Mouse (Mus musculus): ENCODE data around the gene Fam114a1. TPM values are rescaled to one million over a fixed set of nuclear protein-coding genes. Genes with fewer than 3 reads are reported as not detected.

The Fam114a1 gene
- total and polyA plus RNA-seq, 3 experiments: 10.7 to 16.7 (median 13.3) TPM

- H3K27me3 ChIP-seq (ENCODE audit: control insufficient read depth, insufficient read depth, low read length): no peaks in the 10 kb centered on the region
- no peaks in the 10 kb centered on the region; the same call in 1 of the 2 replicates for H3K4me1 ChIP-seq (ENCODE audit: control insufficient read depth, insufficient read depth, low read length)
- TF ChIP-seq POLR2A (IDR thresholded peaks at IDR 0.05; ENCODE audit: insufficient read depth, low read depth, low read length): no peak
- no peak for TF ChIP-seq CTCF (IDR thresholded peaks at IDR 0.05)
- TF ChIP-seq EP300 (IDR thresholded peaks at IDR 0.05; ENCODE audit: insufficient read depth, low read depth, low read length): no peak
- H3K79me2 ChIP-seq (replicated peaks; ENCODE audit: control insufficient read depth, insufficient read depth, low read length): no peaks in the 10 kb centered on the region
- intact Hi-C loops (cut with DNase I): no loop called here
- H3K36me3 ChIP-seq (ENCODE audit: control insufficient read depth, insufficient read depth, low read length): no peaks in the 10 kb centered on the region
- 67% methylated on average over 12 of the region's 12 CpGs for WGBS
- H3K27ac ChIP-seq: no peak overlapping the region
- H3K9ac ChIP-seq (ENCODE audit: low read depth, low read length): no peak overlapping the region
- DNase-seq: no peak
- no peak overlapping the region for H3K4me3 ChIP-seq
Observed at GRCm38 (mm10) chr5:65047285-65047855, 77.5 kb downstream of the Fam114a1 start.

- intact Hi-C loops (cut with DNase I): no loop called here
- no peak overlapping the region for H3K9ac ChIP-seq (ENCODE audit: low read depth, low read length)
- H3K27ac ChIP-seq: no peak overlapping the region
- H3K4me1 ChIP-seq (ENCODE audit: control insufficient read depth, insufficient read depth, low read length): no peaks in the 10 kb centered on the region; the same call in 1 of the 2 replicates
- 87% methylated on average over 5 of the region's 5 CpGs for WGBS
- TF ChIP-seq POLR2A (IDR thresholded peaks at IDR 0.05; ENCODE audit: insufficient read depth, low read depth, low read length) (no peak), CTCF (IDR thresholded peaks at IDR 0.05) (no peak), EP300 (IDR thresholded peaks at IDR 0.05; ENCODE audit: insufficient read depth, low read depth, low read length) (no peak)
- DNase-seq: no peak
- no peaks in the 10 kb centered on the region for H3K27me3 ChIP-seq (ENCODE audit: control insufficient read depth, insufficient read depth, low read length)
- no peak overlapping the region for H3K4me3 ChIP-seq
- no peaks in the 10 kb centered on the region for H3K36me3 ChIP-seq (ENCODE audit: control insufficient read depth, insufficient read depth, low read length)
- no peaks in the 10 kb centered on the region for H3K79me2 ChIP-seq (replicated peaks; ENCODE audit: control insufficient read depth, insufficient read depth, low read length)
Observed at GRCm38 (mm10) chr5:65049880-65050279, 80.0 kb downstream of the Fam114a1 start.

- no peaks in the 10 kb centered on the region for H3K36me3 ChIP-seq (ENCODE audit: control insufficient read depth, insufficient read depth, low read length)
- no peak overlapping the region for H3K9ac ChIP-seq (ENCODE audit: low read depth, low read length)
- no peaks in the 10 kb centered on the region; the same call in 1 of the 2 replicates for H3K4me1 ChIP-seq (ENCODE audit: control insufficient read depth, insufficient read depth, low read length)
- TF ChIP-seq EP300 (IDR thresholded peaks at IDR 0.05; ENCODE audit: insufficient read depth, low read depth, low read length) (no peak), CTCF (IDR thresholded peaks at IDR 0.05) (no peak), POLR2A (IDR thresholded peaks at IDR 0.05; ENCODE audit: insufficient read depth, low read depth, low read length) (no peak)
- H3K27ac ChIP-seq: no peak overlapping the region
- H3K27me3 ChIP-seq (ENCODE audit: control insufficient read depth, insufficient read depth, low read length): no peaks in the 10 kb centered on the region
- H3K79me2 ChIP-seq (replicated peaks; ENCODE audit: control insufficient read depth, insufficient read depth, low read length): no peaks in the 10 kb centered on the region
- no peak overlapping the region for H3K4me3 ChIP-seq
- 79% methylated on average over 3 of the region's 3 CpGs for WGBS
- intact Hi-C loops (cut with DNase I): no loop called here
- DNase-seq: no peak
Observed at GRCm38 (mm10) chr5:65051513-65051912, 81.6 kb downstream of the Fam114a1 start.

- intact Hi-C loops (cut with DNase I): no loop called here
- WGBS: 94% methylated on average over 6 of the region's 6 CpGs
- no peak for DNase-seq
- Histone ChIP-seq H3K4me3 (no peak overlapping the region), H3K4me1 (ENCODE audit: control insufficient read depth, insufficient read depth, low read length) (no peaks in the 10 kb centered on the region; the same call in 1 of the 2 replicates), H3K9ac (ENCODE audit: low read depth, low read length) (no peak overlapping the region), H3K36me3 (ENCODE audit: control insufficient read depth, insufficient read depth, low read length) (no peaks in the 10 kb centered on the region), H3K27ac (no peak overlapping the region), H3K79me2 (replicated peaks; ENCODE audit: control insufficient read depth, insufficient read depth, low read length) (no peaks in the 10 kb centered on the region), H3K27me3 (ENCODE audit: control insufficient read depth, insufficient read depth, low read length) (no peaks in the 10 kb centered on the region)
- TF ChIP-seq EP300 (IDR thresholded peaks at IDR 0.05; ENCODE audit: insufficient read depth, low read depth, low read length): no peak
- TF ChIP-seq POLR2A (IDR thresholded peaks at IDR 0.05; ENCODE audit: insufficient read depth, low read depth, low read length): no peak
- no peak for TF ChIP-seq CTCF (IDR thresholded peaks at IDR 0.05)
Observed at GRCm38 (mm10) chr5:65057596-65057995, 87.7 kb downstream of the Fam114a1 start.

- Histone ChIP-seq H3K9ac (ENCODE audit: low read depth, low read length) (no peak overlapping the region), H3K27me3 (ENCODE audit: control insufficient read depth, insufficient read depth, low read length) (no peaks in the 10 kb centered on the region), H3K27ac (no peak overlapping the region), H3K36me3 (ENCODE audit: control insufficient read depth, insufficient read depth, low read length) (no peaks in the 10 kb centered on the region), H3K79me2 (replicated peaks; ENCODE audit: control insufficient read depth, insufficient read depth, low read length) (no peaks in the 10 kb centered on the region), H3K4me3 (no peak overlapping the region), H3K4me1 (ENCODE audit: control insufficient read depth, insufficient read depth, low read length) (no peaks in the 10 kb centered on the region; the same call in 1 of the 2 replicates)
- TF ChIP-seq POLR2A (IDR thresholded peaks at IDR 0.05; ENCODE audit: insufficient read depth, low read depth, low read length): no peak
- TF ChIP-seq CTCF (IDR thresholded peaks at IDR 0.05): no peak
- TF ChIP-seq EP300 (IDR thresholded peaks at IDR 0.05; ENCODE audit: insufficient read depth, low read depth, low read length): no peak
- no peak for DNase-seq
- intact Hi-C loops (cut with DNase I): no loop called here
- 80% methylated on average over 2 of the region's 2 CpGs for WGBS
Observed at GRCm38 (mm10) chr5:65059806-65060205, 89.9 kb downstream of the Fam114a1 start.

- 88% methylated on average over 4 of the region's 4 CpGs for WGBS
Observed at GRCm38 (mm10) chr5:65062236-65062635, 92.4 kb downstream of the Fam114a1 start.

More at GRCm38 (mm10) chr5:65062236-65062635, 92.4 kb downstream of the Fam114a1 start:
- H3K4me1 ChIP-seq (ENCODE audit: control insufficient read depth, insufficient read depth, low read length): no peaks in the 10 kb centered on the region; the same call in 1 of the 2 replicates
- intact Hi-C loops (cut with DNase I): no loop called here
- TF ChIP-seq EP300 (IDR thresholded peaks at IDR 0.05; ENCODE audit: insufficient read depth, low read depth, low read length): no peak
- TF ChIP-seq POLR2A (IDR thresholded peaks at IDR 0.05; ENCODE audit: insufficient read depth, low read depth, low read length): no peak
- TF ChIP-seq CTCF (IDR thresholded peaks at IDR 0.05): no peak
- no peaks in the 10 kb centered on the region for H3K27me3 ChIP-seq (ENCODE audit: control insufficient read depth, insufficient read depth, low read length)
- no peaks in the 10 kb centered on the region for H3K36me3 ChIP-seq (ENCODE audit: control insufficient read depth, insufficient read depth, low read length)
- no peak for DNase-seq
- no peak overlapping the region for H3K27ac ChIP-seq
- no peaks in the 10 kb centered on the region for H3K79me2 ChIP-seq (replicated peaks; ENCODE audit: control insufficient read depth, insufficient read depth, low read length)
- H3K9ac ChIP-seq (ENCODE audit: low read depth, low read length): no peak overlapping the region
- no peak overlapping the region for H3K4me3 ChIP-seq

Measured in heart, adult 2 months (tissue).